Mouse (Mus musculus) hindbrain, embryonic 13.5 days (tissue): ENCODE measurements around the gene Thbs4. TPM values are rescaled to one million over a fixed set of nuclear protein-coding genes. Genes with fewer than 3 reads are reported as not detected.
A peak's percentile ranks its signal among the peaks of the same experiment; 100 is the strongest.

Source experiments
- ATAC-seq: fragments of 200-750 bp; cut with Nextera tagmentation; 2 replicates; pipeline ENCODE4 v1.8.0; 2017; ENCODE audit warnings: moderate TSS enrichment; ENCODE audit not compliant: low FRiP score
- H3K27ac ChIP-seq: fragments of 300-500 bp; sonication (generic); 2 replicates; pipeline ENCODE4 v1.5.1; 2015; ENCODE audit warnings: inconsistent platforms, mild to moderate bottlenecking, moderate library complexity
- H3K27me3 ChIP-seq: fragments of 300-500 bp; sonication (generic); 2 replicates; pipeline ENCODE4 v1.6.1; 2015; ENCODE audit warnings: mild to moderate bottlenecking, inconsistent platforms
- H3K36me3 ChIP-seq: fragments of 300-500 bp; sonication (generic); 2 replicates; pipeline ENCODE4 v1.6.1; 2015; ENCODE audit warnings: mild to moderate bottlenecking, inconsistent platforms
- H3K4me1 ChIP-seq: fragments of 300-500 bp; sonication (generic); replicated peaks from 2 replicates; pipeline ENCODE4 v1.6.1; 2015; ENCODE audit warnings: inconsistent platforms
- H3K4me2 ChIP-seq: fragments of 300-500 bp; sonication (generic); 2 replicates; pipeline ENCODE4 v1.6.1; 2015; ENCODE audit warnings: inconsistent platforms, mild to moderate bottlenecking, moderate library complexity
- H3K4me3 ChIP-seq: fragments of 300-500 bp; sonication (generic); 2 replicates; pipeline ENCODE4 v1.5.1; 2015; ENCODE audit warnings: mild to moderate bottlenecking, inconsistent platforms
- H3K9ac ChIP-seq: fragments of 300-500 bp; sonication (generic); 2 replicates; pipeline ENCODE4 v1.6.1; 2015; ENCODE audit warnings: mild to moderate bottlenecking, inconsistent platforms
- H3K9me3 ChIP-seq: fragments of 300-500 bp; sonication (generic); 2 replicates; pipeline ENCODE4 v1.6.1; 2016; ENCODE audit warnings: inconsistent platforms
- WGBS: fragments of 180-500 bp; shearing (Covaris S2); methylation state at CpG from one replicate; pipeline ENCODE4 v1.1.7; 2015; 5-methylcytosine and 5-hydroxymethylcytosine counted together
- polyA plus RNA-seq: library from polyadenylated mRNA; unstranded; fragments of >200 nt; fragmentation: Nextera tagmentation; extraction: Ambion mirVana; gene quantifications from 2 replicates; pipeline ENCODE4 v1.2.1, GENCODE M21; 2015

The Thbs4 gene
- polyA plus RNA-seq, 1 experiment from 2014 or later: 1.8 TPM

DNA sequence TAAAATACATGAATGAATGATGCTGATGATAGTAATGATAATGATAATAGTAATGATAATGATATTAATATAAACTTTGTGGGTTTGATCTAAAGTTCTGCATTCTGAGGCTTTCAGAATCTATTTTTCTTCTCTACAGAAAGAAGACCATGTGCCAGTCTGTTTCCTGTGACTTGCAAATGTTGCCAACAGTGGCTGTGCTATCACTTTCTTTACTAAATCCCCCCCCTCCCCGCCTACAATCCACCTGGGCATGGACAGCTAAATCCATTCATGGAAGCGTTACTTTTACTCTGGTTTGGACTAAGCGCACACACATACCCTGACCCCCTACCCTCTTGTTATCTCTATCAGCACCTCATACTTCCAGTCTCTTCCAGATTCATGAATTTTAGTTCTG is 10.3 kb downstream of the Thbs4 start:
- ATAC-seq: no peak
- Histone ChIP-seq H3K9me3 (no peaks in the 10 kb centered on the region), H3K9ac (no peak overlapping the region), H3K4me2 (no peak overlapping the region), H3K4me3 (no peak overlapping the region), H3K36me3 (no peaks in the 10 kb centered on the region), H3K27ac (no peak overlapping the region), H3K4me1 (no peaks in the 10 kb centered on the region), H3K27me3 (no peaks in the 10 kb centered on the region)
- WGBS: 93% methylated on average over 3 of the region's 3 CpGs

DNA sequence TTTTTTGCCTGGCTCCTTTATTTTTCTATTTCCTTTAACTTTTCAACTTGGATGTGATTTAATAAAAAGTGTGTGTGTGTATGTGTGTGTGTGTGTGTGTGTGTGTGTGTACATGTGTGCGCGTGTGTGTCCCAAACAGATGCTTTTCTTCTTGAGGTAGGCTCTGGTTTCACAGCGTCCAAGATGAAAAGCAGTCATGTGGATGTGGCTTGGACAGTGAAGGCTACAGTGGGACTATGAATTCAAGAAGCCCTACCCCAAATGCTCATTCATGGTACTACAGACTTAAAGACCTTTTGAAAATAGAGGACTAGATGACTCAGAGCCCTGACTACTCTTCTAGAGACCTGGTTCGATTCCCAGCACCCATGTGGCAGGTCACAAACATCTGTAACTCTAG is 11.1 kb downstream of the Thbs4 start:
- Histone ChIP-seq H3K36me3 (no peaks in the 10 kb centered on the region), H3K27ac (no peak overlapping the region), H3K9ac (no peak overlapping the region), H3K27me3 (no peaks in the 10 kb centered on the region), H3K4me2 (no peak overlapping the region), H3K9me3 (no peaks in the 10 kb centered on the region), H3K4me1 (no peaks in the 10 kb centered on the region), H3K4me3 (no peak overlapping the region)
- ATAC-seq: no peak
- WGBS: 96% methylated on average over 4 of the region's 4 CpGs

DNA sequence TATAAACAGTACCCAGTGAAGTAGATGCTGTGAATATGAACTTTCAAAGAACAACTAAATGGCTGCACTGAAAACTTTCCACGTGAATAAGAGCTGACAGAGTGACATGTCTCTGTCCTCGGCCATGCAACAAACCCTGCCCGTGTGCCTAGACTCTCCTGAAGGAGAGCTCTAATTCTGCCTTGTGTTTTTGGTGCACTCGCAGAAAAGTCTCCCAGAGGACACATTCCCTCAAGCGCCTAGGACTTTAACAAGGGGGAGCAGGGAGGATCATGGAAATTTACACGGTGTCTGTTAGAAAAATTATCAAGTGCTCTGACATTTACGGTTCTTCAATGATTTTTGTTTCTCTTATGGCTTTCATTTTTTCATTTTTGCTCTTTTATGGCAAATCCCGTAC is 13.7 kb downstream of the Thbs4 start:
- no peak for ATAC-seq
- 79% methylated on average over 8 of the region's 8 CpGs for WGBS

DNA sequence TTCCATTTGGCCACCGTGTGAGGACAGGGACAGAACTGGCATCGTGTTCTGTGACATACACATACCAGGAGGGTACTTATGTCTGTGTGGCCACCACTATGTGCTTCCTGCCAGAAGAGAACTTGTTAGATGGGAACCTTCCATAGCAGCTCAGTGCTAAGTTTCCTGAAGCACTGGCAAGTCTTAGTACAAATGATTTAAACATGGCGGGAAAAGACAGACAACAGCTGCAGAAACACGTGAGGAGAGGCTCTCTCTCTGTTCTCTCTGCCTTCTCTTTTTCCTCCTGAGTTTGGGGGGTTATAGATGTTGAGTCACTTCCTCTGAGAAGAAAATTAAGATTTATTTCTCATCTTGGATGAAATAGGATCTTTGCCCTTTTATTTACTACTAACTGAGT is 14.5 kb downstream of the Thbs4 start:
- WGBS: 89% methylated on average over 4 of the region's 4 CpGs

More for the DNA sequence above, 13.7 kb downstream of the Thbs4 start:
- H3K4me3 ChIP-seq: no peak overlapping the region
- no peak overlapping the region for H3K4me2 ChIP-seq
- H3K27me3 ChIP-seq: no peaks in the 10 kb centered on the region
- no peaks in the 10 kb centered on the region for H3K36me3 ChIP-seq
- no peak overlapping the region for H3K9ac ChIP-seq
- H3K4me1 ChIP-seq: no peaks in the 10 kb centered on the region
- H3K27ac ChIP-seq: no peak overlapping the region
- no peaks in the 10 kb centered on the region for H3K9me3 ChIP-seq

GRCm38 (mm10) chr13:92778642-92779041 is 16.0 kb downstream of the Thbs4 start:
- no peaks in the 10 kb centered on the region for H3K36me3 ChIP-seq
- no peak overlapping the region for H3K9ac ChIP-seq
- no peaks in the 10 kb centered on the region for H3K27me3 ChIP-seq
- no peak for ATAC-seq
- H3K27ac ChIP-seq: no peak overlapping the region
- no peaks in the 10 kb centered on the region for H3K9me3 ChIP-seq
- no peak overlapping the region for H3K4me3 ChIP-seq
- H3K4me2 ChIP-seq: no peak overlapping the region
- no peaks in the 10 kb centered on the region for H3K4me1 ChIP-seq
- 85% methylated on average over 7 of the region's 7 CpGs for WGBS

More for the DNA sequence above, 14.5 kb downstream of the Thbs4 start:
- no peaks in the 10 kb centered on the region for H3K4me1 ChIP-seq
- ATAC-seq: no peak
- no peak overlapping the region for H3K9ac ChIP-seq
- no peak overlapping the region for H3K4me3 ChIP-seq
- H3K27me3 ChIP-seq: no peaks in the 10 kb centered on the region
- H3K4me2 ChIP-seq: no peak overlapping the region
- H3K9me3 ChIP-seq: no peaks in the 10 kb centered on the region
- H3K36me3 ChIP-seq: no peaks in the 10 kb centered on the region
- no peak overlapping the region for H3K27ac ChIP-seq

DNA sequence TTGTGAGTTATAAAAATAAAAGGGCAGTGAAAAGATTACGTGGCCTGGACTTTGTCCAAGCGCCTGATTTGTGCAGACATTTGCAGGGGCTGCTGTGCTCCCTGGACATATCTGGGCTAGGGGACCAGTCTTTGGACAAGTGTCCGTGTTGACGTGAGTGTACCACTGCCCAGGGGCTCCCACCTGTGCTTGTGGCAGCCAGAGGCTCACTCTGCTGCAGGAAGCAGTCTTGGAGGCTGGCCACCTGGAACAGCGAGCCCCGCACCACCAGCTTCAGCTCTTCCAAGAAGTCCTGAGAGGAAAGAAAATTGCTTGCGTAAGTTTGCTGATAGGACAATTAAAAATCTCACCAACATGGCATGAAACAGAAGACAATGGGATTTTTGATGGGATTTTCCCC is 18.7 kb downstream of the Thbs4 start:
- H3K27ac ChIP-seq: no peak overlapping the region
- WGBS: 87% methylated on average over 7 of the region's 7 CpGs
- no peak for ATAC-seq
- H3K4me1 ChIP-seq: no peaks in the 10 kb centered on the region
- H3K36me3 ChIP-seq: no peaks in the 10 kb centered on the region
- no peak overlapping the region for H3K9ac ChIP-seq
- H3K9me3 ChIP-seq: no peaks in the 10 kb centered on the region
- H3K27me3 ChIP-seq: no peaks in the 10 kb centered on the region
- H3K4me3 ChIP-seq: no peak overlapping the region
- no peak overlapping the region for H3K4me2 ChIP-seq

DNA sequence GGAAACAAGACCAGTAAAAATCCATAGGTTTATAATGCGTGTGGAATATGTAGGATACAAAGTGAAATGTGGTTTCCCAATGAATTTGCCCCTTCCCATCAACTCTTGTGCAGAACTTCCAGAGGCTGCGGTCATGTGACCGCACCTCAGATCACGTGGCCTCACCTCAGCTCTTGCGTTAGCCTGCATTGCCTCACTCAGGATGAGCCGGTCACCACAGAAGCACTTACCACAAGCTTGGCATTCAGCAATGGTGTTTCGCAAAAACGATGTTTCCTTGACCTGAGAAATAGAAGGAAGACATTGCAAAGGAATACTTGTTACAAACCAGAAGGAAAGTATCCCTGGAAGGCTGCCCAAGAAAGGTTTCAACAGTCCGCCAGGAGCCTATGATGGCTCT is 19.7 kb downstream of the Thbs4 start:
- no peak overlapping the region for H3K9ac ChIP-seq
- no peak overlapping the region for H3K27ac ChIP-seq
- no peak overlapping the region for H3K4me3 ChIP-seq
- no peaks in the 10 kb centered on the region for H3K4me1 ChIP-seq
- WGBS: 94% methylated on average over 9 of the region's 9 CpGs
- no peak for ATAC-seq
- H3K4me2 ChIP-seq: no peak overlapping the region
- H3K36me3 ChIP-seq: no peaks in the 10 kb centered on the region
- H3K27me3 ChIP-seq: no peaks in the 10 kb centered on the region
- no peaks in the 10 kb centered on the region for H3K9me3 ChIP-seq

- ATAC-seq: no peak
- Histone ChIP-seq H3K36me3 (no peaks in the 10 kb centered on the region), H3K27me3 (no peaks in the 10 kb centered on the region), H3K9ac (no peak overlapping the region), H3K9me3 (no peaks in the 10 kb centered on the region), H3K4me1 (no peaks in the 10 kb centered on the region), H3K4me2 (no peak overlapping the region), H3K4me3 (no peak overlapping the region), H3K27ac (no peak overlapping the region)
- 82% methylated on average over 8 of the region's 8 CpGs for WGBS
Measured at GRCm38 (mm10) chr13:92772500-92772899, 22.1 kb downstream of the Thbs4 start.

- no peak overlapping the region for H3K4me3 ChIP-seq
- ATAC-seq: no peak
- WGBS: 90% methylated on average over 5 of the region's 5 CpGs
- H3K4me1 ChIP-seq: no peaks in the 10 kb centered on the region
- H3K9ac ChIP-seq: no peak overlapping the region
- H3K9me3 ChIP-seq: no peaks in the 10 kb centered on the region
- H3K27me3 ChIP-seq: no peaks in the 10 kb centered on the region
- no peaks in the 10 kb centered on the region for H3K36me3 ChIP-seq
- no peak overlapping the region for H3K27ac ChIP-seq
- no peak overlapping the region for H3K4me2 ChIP-seq
Measured at GRCm38 (mm10) chr13:92771566-92771965, 23.1 kb downstream of the Thbs4 start.

- 0 out of 2 replicates have a peak, but pooled peaks have one; percentile 57 for ATAC-seq
- Histone ChIP-seq H3K9me3 (no peaks in the 10 kb centered on the region), H3K4me2 (no peak overlapping the region), H3K9ac (no peak overlapping the region), H3K36me3 (no peaks in the 10 kb centered on the region), H3K4me3 (no peak overlapping the region), H3K27me3 (no peaks in the 10 kb centered on the region), H3K27ac (peak overlapping the region; percentile 52; the same call in 1 of the 2 replicates), H3K4me1 (0 out of 2 replicates have a peak, but pooled peaks cover 6% of the 10 kb centered on the region)
- WGBS: 64% methylated on average over 6 of the region's 6 CpGs
Measured at GRCm38 (mm10) chr13:92765454-92766242, 29.0 kb downstream of the Thbs4 start.

GRCm38 (mm10) chr13:92762322-92762721 is 32.3 kb downstream of the Thbs4 start:
- Histone ChIP-seq H3K9ac (no peak overlapping the region), H3K4me1 (0 out of 2 replicates have a peak, but pooled peaks cover 6% of the 10 kb centered on the region), H3K27me3 (no peaks in the 10 kb centered on the region), H3K4me2 (no peak overlapping the region), H3K9me3 (no peaks in the 10 kb centered on the region), H3K27ac (no peak overlapping the region), H3K4me3 (no peak overlapping the region), H3K36me3 (no peaks in the 10 kb centered on the region)
- no peak for ATAC-seq
- WGBS: 55% methylated on average over 1 of the region's 1 CpGs

- 95% methylated on average over 6 of the region's 6 CpGs for WGBS
- Histone ChIP-seq H3K27ac (no peak overlapping the region), H3K9ac (no peak overlapping the region), H3K36me3 (no peaks in the 10 kb centered on the region), H3K4me1 (0 out of 2 replicates have a peak, but pooled peaks cover 4% of the 10 kb centered on the region), H3K4me2 (no peak overlapping the region), H3K4me3 (no peak overlapping the region), H3K27me3 (no peaks in the 10 kb centered on the region), H3K9me3 (no peaks in the 10 kb centered on the region)
- no peak for ATAC-seq
Measured at GRCm38 (mm10) chr13:92760519-92760918, 34.1 kb downstream of the Thbs4 start.

DNA sequence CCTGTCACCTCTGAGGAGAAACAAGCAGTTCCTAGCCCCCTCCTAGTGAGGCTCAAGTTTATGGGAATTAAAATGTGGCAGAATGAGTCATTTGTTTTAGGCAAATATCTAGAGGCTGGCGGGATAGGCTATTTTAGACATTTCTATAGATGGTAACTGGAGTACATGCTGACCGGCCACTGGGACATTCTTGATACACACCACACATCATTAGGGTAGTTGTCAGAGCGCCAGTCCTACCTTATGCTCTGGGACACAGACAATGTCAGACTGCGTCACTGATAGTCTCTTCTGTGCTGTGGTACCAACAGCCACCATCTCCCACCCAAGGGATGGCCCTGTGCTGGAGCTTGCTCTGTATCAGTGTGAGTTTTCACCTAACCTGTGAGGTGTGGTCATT is 35.5 kb downstream of the Thbs4 start:
- no peaks in the 10 kb centered on the region for H3K4me1 ChIP-seq
- ATAC-seq: no peak
- H3K36me3 ChIP-seq: no peaks in the 10 kb centered on the region

More for the DNA sequence above, 35.5 kb downstream of the Thbs4 start:
- H3K4me3 ChIP-seq: no peak overlapping the region
- no peak overlapping the region for H3K9ac ChIP-seq
- WGBS: 92% methylated on average over 4 of the region's 4 CpGs
- no peak overlapping the region for H3K27ac ChIP-seq
- H3K4me2 ChIP-seq: no peak overlapping the region
- H3K9me3 ChIP-seq: no peaks in the 10 kb centered on the region
- no peaks in the 10 kb centered on the region for H3K27me3 ChIP-seq
